Mouse (Mus musculus) midbrain, embryonic 14.5 days (tissue): ENCODE measurements around the gene Pafah1b1. TPM values are rescaled to one million over a fixed set of nuclear protein-coding genes. Genes with fewer than 3 reads are reported as not detected.
A peak's percentile ranks its signal among the peaks of the same experiment; 100 is the strongest.

Experiments used
- ATAC-seq: fragments of 200-750 bp; cut with Nextera tagmentation; 2 replicates; pipeline ENCODE4 v1.8.0; 2017; ENCODE audit warnings: moderate number of reproducible peaks, moderate library complexity; ENCODE audit not compliant: low FRiP score, low TSS enrichment
- DNase-seq: peaks from one replicate; pipeline ENCODE4 v3.0.0-alpha.2; 2015
- H3K27ac ChIP-seq: fragments of 300-500 bp; sonication (generic); replicated peaks from 2 replicates; pipeline ENCODE4 v1.5.1; 2014; ENCODE audit warnings: mild to moderate bottlenecking, low read depth, low read length, moderate library complexity
- H3K27me3 ChIP-seq: fragments of 300-500 bp; sonication (generic); 2 replicates; pipeline ENCODE4 v1.6.1; 2014; ENCODE audit warnings: low read length, control low read depth, mixed read lengths; ENCODE audit not compliant: control insufficient read depth, insufficient read depth
- H3K36me3 ChIP-seq: fragments of 300-500 bp; sonication (generic); 2 replicates; pipeline ENCODE4 v1.6.1; 2014; ENCODE audit warnings: low read length, control low read depth; ENCODE audit not compliant: control insufficient read depth, insufficient read depth
- H3K4me1 ChIP-seq: fragments of 300-500 bp; sonication (generic); 2 replicates; pipeline ENCODE4 v1.6.1; 2014; ENCODE audit warnings: mild to moderate bottlenecking, antibody characterized with exemption, low read length, control low read depth; ENCODE audit not compliant: control insufficient read depth, insufficient read depth
- H3K4me2 ChIP-seq: fragments of 300-500 bp; sonication (generic); 2 replicates; pipeline ENCODE4 v1.6.1; 2014; ENCODE audit warnings: mild to moderate bottlenecking, low read length, moderate library complexity
- H3K4me3 ChIP-seq: fragments of 300-500 bp; sonication (generic); replicated peaks from 2 replicates; pipeline ENCODE4 v1.5.1; 2014; ENCODE audit warnings: low read depth, low read length
- H3K9ac ChIP-seq: fragments of 300-500 bp; sonication (generic); replicated peaks from 2 replicates; pipeline ENCODE4 v1.6.1; 2014; ENCODE audit warnings: mild to moderate bottlenecking, low read length, moderate library complexity
- H3K9me3 ChIP-seq: fragments of 300-500 bp; sonication (generic); 2 replicates; pipeline ENCODE4 v1.6.1; 2016; ENCODE audit warnings: low read length, control low read depth, mixed read lengths; ENCODE audit not compliant: control insufficient read depth
- WGBS: fragments of 180-500 bp; shearing (Covaris S2); extraction: QIAGEN DNeasy Blood & Tissue Kit; methylation state at CpG from one replicate; pipeline ENCODE4 v1.1.7; 2014; 5-methylcytosine and 5-hydroxymethylcytosine counted together
- polyA plus RNA-seq: library from polyadenylated mRNA; unstranded; fragments of >200 nt; fragmentation: Nextera tagmentation; extraction: Ambion mirVana; gene quantifications from 2 replicates; pipeline ENCODE4 v1.2.1, GENCODE M21; 2014

The Pafah1b1 gene
- polyA plus RNA-seq, 1 experiment from 2014 or later: 120 TPM

- Histone ChIP-seq H3K9me3 (no peaks in the 10 kb centered on the region), H3K27me3 (no peaks in the 10 kb centered on the region), H3K36me3 (no peaks in the 10 kb centered on the region), H3K4me1 (peaks cover 28% of the 10 kb centered on the region), H3K4me2 (peak within 1 kb of the TSS; percentile 96), H3K9ac (peak within 1 kb of the TSS; percentile 82), H3K27ac (peak within 1 kb of the TSS; percentile 66), H3K4me3 (peak within 1 kb of the TSS; percentile 96)
- under 1% methylated on average over 58 of the region's 58 CpGs for WGBS
- peak; percentile 95 for DNase-seq
- peak; percentile 93 for ATAC-seq
Observed at GRCm38 (mm10) chr11:74649095-74649646, 75.3 kb downstream of the Pafah1b1 start, which contains the start of gene Cluh. TSS of gene Cluh (plus strand) at chr11:74649495.

DNA sequence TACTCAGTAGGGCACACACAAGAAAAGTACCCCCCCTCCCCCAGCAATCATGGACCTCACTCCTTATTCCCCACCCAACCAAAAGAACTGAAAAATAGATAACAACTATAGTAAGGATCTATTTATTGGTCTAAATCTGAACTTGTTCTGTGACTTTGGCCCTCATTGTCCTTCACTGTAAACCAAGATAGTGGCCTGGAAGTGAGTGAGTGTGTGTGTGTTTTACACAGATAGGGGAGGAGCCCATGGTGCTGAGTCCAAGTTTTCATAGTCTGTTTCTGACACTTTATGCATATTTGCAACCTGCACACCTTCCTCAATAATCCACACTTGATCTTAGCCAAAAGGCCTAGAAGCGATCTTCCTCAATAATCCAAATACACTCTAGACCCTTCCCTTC lies 75.8 kb downstream of the Pafah1b1 start:
- 4% methylated on average over 1 of the region's 1 CpGs for WGBS
- no peak for DNase-seq
- peak; percentile 21 for ATAC-seq
- no peaks in the 10 kb centered on the region for H3K36me3 ChIP-seq
- no peaks in the 10 kb centered on the region for H3K9me3 ChIP-seq
- peak overlapping the region; percentile 96 for H3K4me3 ChIP-seq
- peak overlapping the region; percentile 96 for H3K4me2 ChIP-seq
- H3K27ac ChIP-seq: peak overlapping the region; percentile 66
- peaks cover 28% of the 10 kb centered on the region for H3K4me1 ChIP-seq
- no peaks in the 10 kb centered on the region for H3K27me3 ChIP-seq
- peak overlapping the region; percentile 82 for H3K9ac ChIP-seq

DNA sequence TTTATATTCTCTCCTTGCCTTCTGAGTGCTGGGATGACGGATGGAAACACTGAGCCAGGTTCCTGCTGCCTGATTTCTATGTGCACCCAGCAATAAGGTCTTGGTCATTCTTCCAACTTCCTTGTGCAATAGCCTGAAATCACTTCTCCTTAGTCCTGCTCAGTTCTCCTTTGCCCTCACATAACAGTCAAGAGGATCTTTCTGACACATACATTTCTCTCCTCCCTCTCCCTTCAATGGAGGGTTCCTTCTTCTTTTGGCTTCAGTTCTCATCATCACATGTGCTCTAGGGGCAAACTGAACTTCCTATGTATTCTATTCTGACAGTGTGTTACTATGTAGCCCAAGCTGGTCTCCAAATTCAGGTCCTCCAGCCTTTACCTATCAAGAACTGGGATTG lies 76.5 kb downstream of the Pafah1b1 start:
- H3K4me1 ChIP-seq: peaks cover 21% of the 10 kb centered on the region
- H3K27me3 ChIP-seq: no peaks in the 10 kb centered on the region
- no peaks in the 10 kb centered on the region for H3K36me3 ChIP-seq
- H3K27ac ChIP-seq: no peak overlapping the region
- no peak overlapping the region for H3K9ac ChIP-seq
- no peak for DNase-seq
- no peak overlapping the region for H3K4me2 ChIP-seq
- 94% methylated on average over 1 of the region's 1 CpGs for WGBS
- no peaks in the 10 kb centered on the region for H3K9me3 ChIP-seq
- ATAC-seq: no peak
- H3K4me3 ChIP-seq: no peak overlapping the region

GRCm38 (mm10) chr11:74639628-74640027 lies 84.8 kb downstream of the Pafah1b1 start:
- DNase-seq (no peak), ATAC-seq (no peak)
- no peaks in the 10 kb centered on the region for H3K36me3 ChIP-seq
- H3K27ac ChIP-seq: no peak overlapping the region
- no peaks in the 10 kb centered on the region for H3K9me3 ChIP-seq
- H3K4me1 ChIP-seq: peaks cover 14% of the 10 kb centered on the region
- WGBS: 83% methylated on average over 1 of the region's 1 CpGs
- H3K4me3 ChIP-seq: no peak overlapping the region
- H3K4me2 ChIP-seq: no peak overlapping the region
- 0 out of 2 replicates have a peak, but pooled peaks cover 4% of the 10 kb centered on the region for H3K27me3 ChIP-seq
- no peak overlapping the region for H3K9ac ChIP-seq

GRCm38 (mm10) chr11:74638791-74639411 lies 85.6 kb downstream of the Pafah1b1 start:
- H3K4me1 ChIP-seq: peaks cover 14% of the 10 kb centered on the region
- peak overlapping the region; percentile 86 for H3K4me2 ChIP-seq
- H3K27ac ChIP-seq: peak overlapping the region; percentile 96
- H3K36me3 ChIP-seq: no peaks in the 10 kb centered on the region
- WGBS: 11% methylated on average over 9 of the region's 9 CpGs
- peak; percentile 52; the same call in 1 of the 2 replicates for ATAC-seq
- peak overlapping the region; percentile 62 for H3K4me3 ChIP-seq
- no peak for DNase-seq
- peak overlapping the region; percentile 92 for H3K9ac ChIP-seq
- H3K9me3 ChIP-seq: no peaks in the 10 kb centered on the region
- 0 out of 2 replicates have a peak, but pooled peaks cover 4% of the 10 kb centered on the region for H3K27me3 ChIP-seq

DNA sequence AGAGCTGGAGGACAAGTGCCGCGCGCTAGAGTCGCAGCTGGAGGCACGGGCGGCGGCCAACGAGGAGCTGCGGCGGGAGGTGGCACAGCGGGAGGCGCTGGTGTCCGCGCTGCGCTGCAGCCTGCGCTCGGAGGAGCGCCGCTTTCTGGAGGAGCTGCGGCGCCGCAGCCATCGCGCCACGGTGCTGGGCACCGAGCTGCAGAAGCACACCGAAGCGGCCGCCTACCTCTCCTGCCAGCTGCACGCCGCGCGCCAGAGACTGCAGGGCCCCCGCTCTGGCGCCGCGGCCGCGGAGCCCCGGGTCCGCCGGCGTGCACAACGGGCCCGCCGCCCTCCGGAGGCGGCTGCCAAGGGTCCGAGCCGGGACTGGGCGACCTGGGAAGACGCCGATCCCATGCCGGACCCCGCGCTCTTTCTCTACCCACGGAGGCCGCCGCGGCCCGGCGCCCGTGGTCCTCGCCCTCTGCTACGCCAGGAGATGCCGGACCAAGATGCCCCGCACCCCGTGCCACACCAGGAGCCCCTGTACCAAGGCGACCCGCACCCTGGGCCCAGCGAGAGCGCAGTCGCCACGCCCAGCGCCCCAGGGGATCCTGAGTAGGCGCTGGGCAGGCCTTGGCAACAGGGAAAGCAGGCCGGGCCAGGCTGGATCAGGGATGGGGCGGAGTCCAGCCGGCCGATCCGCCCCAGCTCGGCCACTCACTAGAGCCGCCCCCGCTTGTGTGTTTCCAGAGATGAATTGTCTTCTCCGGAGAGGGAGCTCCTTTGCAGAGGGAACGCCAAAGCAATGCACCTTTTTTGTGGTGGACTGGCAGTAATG lies 86.3 kb downstream of the Pafah1b1 start:
- no peaks in the 10 kb centered on the region for H3K36me3 ChIP-seq
- H3K9me3 ChIP-seq: no peaks in the 10 kb centered on the region
- H3K27ac ChIP-seq: peak overlapping the region; percentile 96
- ATAC-seq: peak; percentile 86
- peaks cover 14% of the 10 kb centered on the region for H3K4me1 ChIP-seq
- H3K4me3 ChIP-seq: peak overlapping the region; percentile 62
- peak overlapping the region; percentile 92 for H3K9ac ChIP-seq
- peak; percentile 90 for DNase-seq
- WGBS: under 1% methylated on average over 76 of the region's 86 CpGs
- H3K4me2 ChIP-seq: peak overlapping the region; percentile 86
- 0 out of 2 replicates have a peak, but pooled peaks cover 4% of the 10 kb centered on the region for H3K27me3 ChIP-seq

DNA sequence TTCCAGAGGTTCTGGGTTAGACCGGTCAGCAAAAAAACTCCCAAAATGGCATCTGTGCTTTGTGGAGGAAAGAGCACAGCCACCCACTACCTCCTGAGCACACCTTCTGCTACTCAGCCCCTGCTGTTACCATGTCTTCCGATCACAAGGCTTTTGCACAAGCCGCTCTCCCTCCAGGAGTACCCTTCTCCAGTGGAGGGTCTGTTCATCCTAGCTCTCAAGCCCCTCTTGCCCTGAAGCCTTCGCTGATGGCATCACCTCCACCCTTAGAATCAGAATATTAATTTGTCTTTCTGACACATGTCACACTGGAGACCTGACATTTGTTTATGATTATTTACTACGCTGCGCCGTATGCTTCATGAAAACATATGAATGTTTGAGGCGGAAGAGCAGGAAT lies 87.0 kb downstream of the Pafah1b1 start:
- ATAC-seq: peak; percentile 25; the same call in 1 of the 2 replicates
- WGBS: 17% methylated on average over 8 of the region's 8 CpGs
- no peaks in the 10 kb centered on the region for H3K9me3 ChIP-seq
- 0 out of 2 replicates have a peak, but pooled peaks cover 4% of the 10 kb centered on the region for H3K27me3 ChIP-seq
- H3K27ac ChIP-seq: peak overlapping the region; percentile 96
- peak overlapping the region; percentile 62 for H3K4me3 ChIP-seq
- H3K4me1 ChIP-seq: peaks cover 14% of the 10 kb centered on the region
- H3K9ac ChIP-seq: peak overlapping the region; percentile 92
- peak overlapping the region; percentile 86 for H3K4me2 ChIP-seq
- H3K36me3 ChIP-seq: no peaks in the 10 kb centered on the region
- peak; percentile 51 for DNase-seq

DNA sequence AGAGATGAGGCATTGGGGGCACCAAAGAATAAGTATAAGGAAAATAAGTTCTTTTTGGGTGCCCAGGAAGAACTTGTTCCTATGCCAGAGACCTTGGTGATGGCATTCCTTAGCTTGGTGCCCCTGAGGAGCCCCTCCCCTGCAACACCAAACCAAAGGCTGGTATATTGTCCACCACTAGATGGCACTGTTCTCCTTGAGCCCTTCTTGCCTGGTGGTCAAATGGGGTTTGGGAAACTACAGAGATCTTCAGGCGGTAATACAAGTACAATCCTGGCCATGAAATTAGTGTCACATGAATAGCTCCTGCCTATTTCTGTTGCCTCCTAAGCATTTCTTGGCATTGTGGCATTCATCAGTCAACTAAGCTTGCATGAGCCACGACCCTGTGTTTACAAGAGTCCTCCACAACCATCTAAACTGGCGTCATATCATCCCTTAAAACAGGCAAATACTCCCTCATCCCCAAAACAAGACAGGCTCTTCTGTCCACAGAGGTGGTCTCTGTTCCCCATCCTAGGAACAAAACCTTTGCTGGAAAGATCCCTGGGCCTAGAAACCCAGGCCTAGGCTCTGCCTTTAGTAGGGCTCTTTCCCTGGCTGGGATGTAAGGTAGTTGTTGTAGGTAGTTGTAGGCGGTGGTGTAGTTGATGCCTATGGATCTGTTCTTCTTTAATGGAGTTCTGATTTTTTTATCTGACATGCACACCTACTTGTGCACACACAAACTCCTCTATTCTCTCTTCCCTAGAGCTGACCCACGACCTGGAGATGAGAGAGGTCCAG lies 89.8 kb downstream of the Pafah1b1 start:
- no peak overlapping the region for H3K4me3 ChIP-seq
- H3K27me3 ChIP-seq: 0 out of 2 replicates have a peak, but pooled peaks cover 4% of the 10 kb centered on the region
- no peaks in the 10 kb centered on the region for H3K36me3 ChIP-seq
- H3K4me2 ChIP-seq: no peak overlapping the region
- H3K27ac ChIP-seq: no peak overlapping the region
- peaks cover 14% of the 10 kb centered on the region for H3K4me1 ChIP-seq
- H3K9ac ChIP-seq: no peak overlapping the region
- H3K9me3 ChIP-seq: no peaks in the 10 kb centered on the region
- ATAC-seq: no peak
- 66% methylated on average over 5 of the region's 5 CpGs for WGBS
- peak; percentile 91 for DNase-seq
